Mouse (Mus musculus): ENCODE results near the gene Iqcb1.
A peak's percentile ranks its signal among the peaks of the same experiment; 100 is the strongest.
"Not testable (repeated sequence)": the region's sequence is repeated elsewhere in the genome, so short reads cannot be mapped to it uniquely, and the experiment has no call there.

Iqcb1 gene

DNA sequence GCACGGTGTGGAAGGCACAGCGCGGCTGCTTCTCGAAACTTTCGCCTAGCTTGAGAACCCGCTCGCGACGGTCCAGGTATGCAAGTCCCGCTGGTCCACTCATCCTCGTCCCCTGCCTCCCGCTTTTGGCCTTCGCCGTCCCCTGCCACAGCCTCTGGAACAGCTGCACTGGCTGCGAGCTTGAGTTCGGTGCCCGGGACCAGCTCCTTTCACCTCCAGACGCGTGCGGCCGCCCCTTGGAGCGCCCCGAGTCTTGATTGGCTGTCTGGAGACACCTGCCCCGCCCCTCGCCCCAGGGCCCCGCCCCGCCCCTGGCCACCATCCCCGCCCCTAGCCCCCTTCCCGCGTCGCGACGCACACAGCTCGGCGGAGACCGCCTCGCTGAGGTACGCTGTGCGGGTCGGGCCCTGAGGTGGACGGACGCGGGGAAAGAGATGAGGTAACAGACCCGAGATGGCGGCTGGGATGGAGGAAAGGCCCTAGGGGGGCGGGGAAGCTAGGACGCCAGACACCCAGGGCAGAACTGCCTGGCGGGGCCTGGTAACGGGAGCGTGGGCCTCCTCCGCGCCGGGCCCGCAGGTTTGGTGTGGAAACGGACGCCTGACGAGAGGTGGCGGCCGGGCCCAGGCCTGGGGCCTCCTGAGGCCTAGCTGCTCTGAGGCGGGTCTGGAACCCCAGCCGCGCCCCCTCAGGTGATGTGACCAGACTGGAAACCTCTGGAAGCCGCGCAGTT is at the start of gene Iqcb1:
Gene Iqcb1, plus strand, starts transcription at position 332 of the 733 bp plus-strand sequence.
- DNase-seq, result peak; percentile 82

DNA sequence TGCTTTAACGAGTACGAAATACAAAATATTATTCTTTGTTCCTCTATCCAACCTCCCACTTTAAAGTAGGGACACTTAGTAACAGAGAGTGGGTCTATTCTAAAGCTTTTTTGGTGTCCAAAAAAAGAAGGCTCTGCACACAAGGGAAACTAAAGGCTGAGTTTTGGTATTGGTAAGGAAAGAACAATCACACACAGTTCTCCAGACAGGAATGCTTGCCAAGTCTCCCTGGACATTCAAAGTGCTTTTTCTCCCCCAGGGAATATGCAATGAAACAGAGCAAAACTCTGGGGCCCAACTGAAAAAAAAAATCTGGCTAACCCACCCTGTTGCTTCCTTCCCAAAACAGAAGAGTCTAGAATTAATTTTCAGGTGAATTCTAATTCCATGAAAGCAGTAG is 44.0 kb upstream of the Iqcb1 start:
- no peak for DNase-seq

DNA sequence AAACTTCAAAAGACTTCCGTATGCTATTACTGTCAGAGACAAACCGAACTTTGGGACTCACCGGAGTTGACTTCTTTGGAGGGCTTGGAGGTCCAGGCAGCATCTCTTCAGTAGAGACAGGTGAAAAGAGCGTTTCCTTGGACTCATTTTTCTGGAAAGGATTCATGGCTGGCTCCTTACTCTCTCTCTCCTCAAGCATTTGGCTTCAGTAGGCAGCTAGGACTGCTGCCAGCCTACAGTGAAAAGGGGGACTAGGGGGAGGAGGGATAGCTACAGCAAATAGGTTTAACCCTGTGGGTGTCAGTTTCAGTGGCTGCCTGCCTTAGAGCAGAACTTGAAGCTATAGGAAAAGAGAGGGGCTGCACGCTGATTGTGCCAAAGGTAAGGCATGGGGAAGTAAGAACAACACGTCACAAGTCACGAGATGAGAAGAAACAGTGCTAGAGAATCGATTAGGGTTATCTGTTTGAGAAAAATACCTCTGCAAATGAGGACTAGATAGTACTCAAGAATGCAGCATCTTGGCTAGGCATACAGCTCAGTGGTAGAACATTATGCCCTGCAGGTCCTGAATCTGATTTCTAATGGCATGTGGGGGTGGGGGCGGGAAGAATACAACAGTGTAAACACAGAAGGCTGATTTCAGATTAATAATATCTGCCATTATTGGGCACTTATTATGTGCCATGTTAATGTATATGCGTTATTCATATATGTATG is 43.4 kb upstream of the Iqcb1 start, which contains the start of gene Slc15a2:
Gene Slc15a2, minus strand, starts transcription at position 369 of the 720 bp plus-strand sequence.
- DNase-seq, result no peak

DNA sequence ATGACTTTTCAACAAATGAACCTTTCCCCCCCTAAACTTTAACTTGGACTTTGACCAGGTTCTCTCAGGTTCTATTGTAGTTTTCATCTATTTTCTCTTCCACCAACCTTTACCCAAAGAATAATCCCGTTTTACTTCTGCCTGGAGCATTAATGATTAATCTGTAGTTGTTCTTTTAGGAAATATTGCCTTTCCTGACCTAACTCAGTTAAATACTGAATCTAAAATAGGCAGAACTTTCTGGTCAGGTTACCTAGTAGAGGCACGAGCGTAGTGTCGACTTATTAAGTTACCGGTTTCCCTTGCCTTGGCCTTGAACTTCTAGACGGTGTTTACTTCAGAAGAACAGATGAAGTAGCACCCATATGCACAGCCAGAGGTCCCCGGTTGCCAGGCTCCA is 41.7 kb upstream of the Iqcb1 start:
- DNase-seq, result no peak

DNA sequence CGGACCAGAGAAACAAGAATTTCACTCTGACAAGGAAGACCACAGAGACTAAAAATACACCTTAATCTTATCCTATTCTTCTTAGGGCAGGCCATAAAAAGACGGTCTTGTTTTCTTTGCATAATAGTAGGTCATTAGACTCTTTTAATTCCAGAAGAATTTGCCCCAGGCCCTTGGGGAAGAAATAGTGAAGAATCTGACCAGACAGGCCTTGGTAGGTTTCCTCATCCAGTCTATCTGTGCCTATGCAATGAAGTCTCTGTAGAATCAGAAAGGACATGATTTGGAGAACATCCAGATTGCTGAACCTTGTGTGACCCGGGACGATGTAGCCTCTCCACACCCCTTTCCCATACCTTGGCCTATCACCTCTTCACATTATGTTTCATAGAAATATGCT is 38.0 kb upstream of the Iqcb1 start:
- DNase-seq, result no peak

DNA sequence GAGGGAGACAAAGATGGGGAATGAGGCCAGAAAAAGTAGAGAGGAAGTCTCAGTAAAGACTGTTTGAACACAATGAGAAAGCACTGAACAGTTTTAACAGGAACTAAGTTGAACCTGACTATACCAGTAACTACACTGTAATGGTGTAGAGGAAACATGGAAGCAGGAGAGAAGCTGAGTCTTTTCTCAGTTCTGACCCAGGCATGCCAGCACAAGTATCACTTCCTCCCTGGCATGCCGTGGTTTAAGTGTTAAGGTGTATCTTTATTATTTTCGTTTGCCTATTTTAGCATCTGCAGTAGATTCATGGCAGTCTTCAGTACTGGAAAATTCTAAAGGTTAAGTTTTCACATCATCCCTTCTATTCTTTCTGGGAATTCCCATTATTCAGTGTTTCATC is 33.2 kb upstream of the Iqcb1 start:
- no peak for DNase-seq

DNA sequence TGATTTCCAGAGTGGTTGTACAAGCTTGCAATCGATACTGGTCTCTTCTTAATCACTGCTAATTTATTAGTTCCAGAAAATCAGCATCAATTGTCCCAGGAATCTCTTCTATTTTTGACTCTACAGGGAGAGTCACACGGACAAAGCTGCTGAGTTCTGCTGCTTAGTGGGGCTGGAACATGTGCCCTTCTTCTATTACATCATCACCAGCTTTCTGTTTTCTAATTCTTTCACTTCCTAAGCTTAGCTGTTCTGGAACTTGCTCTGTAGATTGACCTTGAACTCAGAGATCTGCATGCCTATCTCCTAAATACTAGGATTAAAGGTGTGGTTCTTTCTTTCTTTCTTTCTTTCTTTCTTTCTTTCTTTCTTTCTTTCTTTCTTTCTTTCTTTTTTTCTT is 29.9 kb upstream of the Iqcb1 start:
- no peak for DNase-seq

DNA sequence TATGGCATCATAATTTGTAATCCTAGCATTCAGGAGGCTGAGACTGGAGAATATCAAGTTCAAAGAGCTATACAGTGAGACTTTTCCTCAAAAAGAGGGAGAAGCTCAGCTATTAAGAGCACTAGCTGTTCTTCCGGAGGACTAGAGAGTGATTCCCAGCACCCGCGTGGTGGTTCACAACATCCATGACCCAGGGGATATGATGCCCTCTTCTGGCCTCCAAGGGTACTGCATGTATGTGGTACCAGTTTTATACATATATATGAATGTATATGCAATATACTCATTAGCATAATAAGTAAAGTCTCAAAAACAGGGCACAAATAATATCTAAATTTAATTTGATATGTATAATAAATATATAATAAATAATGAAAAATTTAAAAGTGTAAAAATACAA is 25.8 kb upstream of the Iqcb1 start:
- DNase-seq, result no peak

DNA sequence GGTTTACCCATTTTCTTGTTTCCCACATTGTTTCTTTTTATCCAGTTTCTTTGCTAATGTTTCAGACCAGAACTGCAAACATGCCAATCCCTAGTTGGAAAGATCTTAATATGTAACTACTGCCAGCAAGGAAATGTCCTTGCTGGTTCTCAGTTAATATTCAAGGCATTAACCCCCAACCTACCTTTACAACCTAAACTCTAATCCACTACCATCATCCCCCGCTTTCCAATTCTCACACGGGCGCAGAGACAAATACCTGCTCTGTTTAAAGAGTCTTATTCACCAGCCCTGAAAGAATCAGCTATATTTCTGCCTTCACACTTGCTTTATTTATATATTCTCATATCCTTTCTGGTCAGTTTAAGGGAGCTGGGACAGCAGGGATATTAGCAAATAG is 19.6 kb upstream of the Iqcb1 start:
- DNase-seq, result no peak

DNA sequence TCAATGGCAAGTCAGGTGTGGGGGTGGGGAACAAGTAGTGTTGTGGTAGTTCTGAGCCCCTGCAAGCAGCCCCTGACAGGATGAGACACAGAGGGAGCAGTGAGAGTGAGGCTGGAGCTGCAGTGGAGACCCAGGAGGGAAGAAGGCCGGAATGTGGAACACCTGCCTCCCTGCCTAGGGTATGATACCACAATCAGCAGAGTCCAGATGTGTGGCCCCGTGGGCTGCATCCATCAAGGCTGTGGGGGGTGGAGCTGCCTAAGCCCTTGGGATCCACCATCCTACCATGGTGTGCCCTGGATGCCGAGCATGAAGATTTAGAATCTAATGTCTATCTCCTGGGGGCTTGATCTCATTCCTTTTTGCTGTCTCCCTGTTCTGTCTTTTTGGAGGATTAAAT is 14.5 kb upstream of the Iqcb1 start:
- DNase-seq, result no peak

DNA sequence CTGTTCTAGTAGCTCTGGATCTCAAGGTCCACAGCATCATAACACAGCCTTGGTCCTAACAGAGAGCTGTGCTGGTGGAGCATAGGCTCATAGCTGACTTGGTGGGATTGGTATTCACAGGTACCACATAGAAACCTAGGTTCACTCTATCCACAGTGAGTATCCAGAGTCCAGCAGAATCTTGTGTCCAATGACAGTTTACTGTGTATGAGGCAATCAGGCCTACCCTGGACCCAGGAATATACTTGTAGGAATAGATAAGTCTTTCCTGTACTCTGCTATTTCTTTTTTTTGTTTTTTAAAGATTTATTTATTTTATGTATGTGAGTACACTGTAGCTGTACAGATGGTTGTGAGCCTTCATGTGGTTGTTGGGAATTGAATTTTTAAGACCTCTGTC is 11.3 kb upstream of the Iqcb1 start:
- no peak for DNase-seq

DNA sequence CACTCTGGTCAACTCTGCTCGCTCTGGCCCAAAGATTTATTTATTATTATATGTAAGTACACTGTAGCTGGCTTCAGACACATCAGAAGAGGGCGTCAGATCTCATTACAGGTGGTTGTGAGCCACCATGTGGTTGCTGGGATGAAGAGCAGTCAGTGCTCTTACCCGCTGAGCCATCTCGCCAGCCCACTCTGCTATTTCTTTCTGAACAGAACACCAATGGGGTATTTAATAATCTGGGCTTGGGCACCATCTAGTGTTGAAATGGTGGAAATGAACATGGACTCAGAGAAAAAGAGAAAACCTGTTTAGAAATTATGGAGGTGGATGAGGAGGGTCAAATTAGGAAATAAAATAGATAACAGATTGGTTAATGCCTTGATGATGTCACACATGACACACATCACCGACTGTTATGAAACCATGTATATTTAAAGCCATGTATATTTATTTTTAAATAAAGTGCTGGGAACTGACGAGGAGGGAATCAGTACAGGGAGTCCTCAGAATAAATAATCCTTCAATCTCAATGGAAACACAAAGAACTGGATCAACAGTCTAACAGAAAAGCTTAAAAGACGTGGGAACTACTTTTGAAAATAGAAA is 10.8 kb upstream of the Iqcb1 start:
- peak; percentile 61 for DNase-seq

DNA sequence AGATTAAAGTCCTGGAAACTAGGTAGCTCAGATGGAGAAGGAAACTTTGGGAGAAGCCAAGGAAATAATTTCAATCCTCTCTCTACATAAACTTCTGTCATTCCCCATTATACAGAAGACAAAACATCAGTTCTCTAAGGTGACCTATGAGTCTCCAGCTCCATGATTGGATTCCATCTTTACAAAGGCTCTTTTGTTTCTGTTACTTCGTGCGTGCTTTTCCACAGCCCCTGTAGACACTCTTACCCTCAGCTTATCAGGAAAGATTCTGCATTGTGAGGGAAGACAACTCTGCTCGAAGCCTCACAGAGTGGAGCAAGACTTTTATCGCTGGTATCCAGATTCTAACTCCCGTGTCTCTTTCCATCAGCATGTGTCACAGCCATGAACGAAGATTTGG is 8.2 kb upstream of the Iqcb1 start:
- DNase-seq, result no peak

DNA sequence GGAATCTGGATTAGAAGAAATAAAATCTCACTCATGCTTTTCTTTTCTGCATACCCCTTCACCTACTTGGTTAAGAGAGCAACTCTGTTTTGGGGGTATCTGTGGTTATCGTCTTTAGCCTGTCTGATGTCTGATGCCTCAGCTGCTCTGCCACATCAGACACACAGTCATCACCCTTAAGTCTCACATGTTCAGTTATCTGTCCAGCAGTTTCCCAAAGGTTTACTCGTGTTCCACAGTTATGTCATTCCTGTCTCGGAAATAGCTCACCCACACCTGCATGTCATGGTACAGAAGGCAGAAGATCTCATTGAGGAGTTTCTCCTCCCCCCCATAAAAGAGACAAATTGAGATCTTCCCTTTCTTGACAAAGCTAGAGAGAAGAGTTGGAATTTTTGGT is 7.4 kb upstream of the Iqcb1 start:
- DNase-seq, result no peak

DNA sequence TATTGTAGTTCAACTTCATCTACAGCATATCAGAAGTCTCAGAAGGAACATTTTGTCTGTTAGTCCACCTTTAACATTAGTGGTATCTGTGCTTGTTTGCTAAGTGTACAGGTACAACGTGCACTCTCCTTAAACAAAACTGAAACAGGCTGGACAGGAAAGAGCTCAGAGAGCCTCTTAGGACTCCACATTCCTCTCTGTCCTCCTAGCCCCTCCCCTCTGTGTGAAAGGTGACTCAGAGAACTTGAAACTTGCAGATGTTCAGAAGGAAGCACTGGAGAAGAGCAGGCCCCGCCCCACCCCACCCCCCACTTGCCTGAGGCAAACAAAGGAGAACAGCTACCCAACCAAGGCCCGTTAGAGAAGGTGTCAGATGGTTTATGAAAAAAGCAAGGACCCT is 6.7 kb upstream of the Iqcb1 start:
- DNase-seq, result no peak

DNA sequence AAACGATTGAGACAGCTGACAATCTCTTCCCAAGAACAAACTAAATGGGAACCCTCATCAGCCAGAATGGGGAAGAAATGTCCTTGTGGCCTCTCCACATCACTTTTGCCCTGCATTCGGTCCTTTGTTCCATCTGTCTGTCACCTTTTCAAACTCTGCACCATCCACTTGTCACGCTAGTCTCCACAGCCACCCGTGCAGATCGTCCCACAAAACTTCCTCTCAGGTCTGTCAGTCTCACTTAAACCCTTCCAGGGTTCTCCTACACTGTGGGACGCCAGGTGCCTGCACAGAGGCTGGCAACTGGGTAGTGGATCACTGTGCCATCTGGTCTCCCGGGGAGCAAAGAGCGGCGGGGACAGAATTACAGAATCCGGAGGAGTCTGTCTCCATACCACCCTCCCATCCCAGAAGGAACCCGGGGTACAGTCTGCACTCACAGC is 553 bp upstream of the Iqcb1 start:
- DNase-seq, result no peak

DNA sequence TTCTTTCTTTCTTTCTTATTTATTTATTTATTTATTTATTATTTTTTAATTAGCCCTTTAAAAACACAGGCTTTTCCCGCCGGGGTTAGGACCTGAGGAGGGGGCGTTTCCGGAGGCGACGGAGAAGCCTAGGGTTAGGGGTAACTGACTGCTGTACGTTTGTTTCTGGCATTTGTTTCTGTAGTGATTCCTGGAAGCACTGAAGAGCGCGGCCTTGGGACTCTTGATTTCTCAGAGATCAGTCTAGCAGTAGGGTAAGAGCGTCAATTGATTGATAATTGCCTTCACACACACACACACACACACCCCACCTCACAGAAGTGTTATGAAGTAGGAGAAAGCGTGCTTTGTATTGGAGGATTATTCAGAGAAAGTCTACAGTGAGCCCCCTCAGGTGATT is 635 bp downstream of the Iqcb1 start:
- no peak for DNase-seq

DNA sequence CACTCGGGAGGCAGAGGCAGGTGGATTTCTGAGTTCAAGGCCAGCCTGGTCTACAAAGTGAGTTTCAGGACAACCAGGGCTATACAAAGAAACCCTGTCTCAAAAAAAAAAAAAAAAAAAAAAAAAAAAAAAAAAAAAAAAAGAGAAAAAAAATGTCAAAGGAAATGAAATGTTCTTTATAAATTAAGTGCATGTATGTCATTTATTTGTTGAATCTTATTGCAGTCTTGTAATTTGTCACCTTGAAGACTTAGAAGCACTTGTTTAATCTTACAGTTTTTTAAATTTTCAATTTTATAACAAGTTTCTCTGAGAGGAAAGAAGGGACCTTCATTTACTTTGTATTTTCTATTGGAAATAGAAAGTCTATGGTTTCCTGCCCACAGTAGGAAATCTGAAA is 18.7 kb downstream of the Iqcb1 start:
- DNase-seq, result not testable (repeated sequence)

DNA sequence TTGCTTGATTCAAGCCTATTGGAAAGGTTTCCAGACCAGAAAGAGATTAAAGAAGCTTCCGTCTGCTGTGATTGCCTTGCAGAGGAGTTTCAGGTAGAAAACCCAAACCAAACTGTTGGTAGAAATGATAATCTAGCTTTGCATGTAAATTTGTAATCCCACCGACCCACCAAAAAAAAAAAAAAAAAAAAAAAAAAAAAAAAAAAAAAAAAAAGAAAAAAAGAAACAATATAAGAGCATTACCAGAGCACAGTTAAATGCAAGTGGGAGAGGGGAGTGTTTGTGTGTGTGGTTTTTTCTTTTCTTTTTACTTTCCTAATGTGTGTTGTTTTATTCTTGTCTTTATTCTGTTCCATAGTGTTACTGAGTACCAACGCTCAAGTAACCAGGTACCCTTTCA is 23.0 kb downstream of the Iqcb1 start:
- DNase-seq, result no peak

DNA sequence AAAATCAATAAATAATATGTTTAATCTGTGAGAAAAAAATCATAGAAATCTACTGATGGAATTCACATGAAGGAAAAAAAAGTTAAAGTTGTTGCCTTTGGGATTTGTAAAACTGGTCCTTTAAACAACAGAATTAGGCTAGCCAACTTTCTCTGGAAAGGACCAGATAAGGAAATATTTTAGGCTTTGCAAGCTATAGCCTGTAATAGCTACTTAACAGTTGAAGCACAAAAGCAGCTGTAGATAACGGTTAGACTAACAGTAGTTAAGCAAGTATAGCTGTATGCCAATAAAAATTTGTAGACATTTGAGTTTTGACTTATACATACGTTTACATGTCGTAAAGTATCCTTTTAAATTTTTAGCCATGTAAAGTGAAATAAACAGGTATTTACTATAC is 35.4 kb downstream of the Iqcb1 start:
- DNase-seq, result no peak

DNA sequence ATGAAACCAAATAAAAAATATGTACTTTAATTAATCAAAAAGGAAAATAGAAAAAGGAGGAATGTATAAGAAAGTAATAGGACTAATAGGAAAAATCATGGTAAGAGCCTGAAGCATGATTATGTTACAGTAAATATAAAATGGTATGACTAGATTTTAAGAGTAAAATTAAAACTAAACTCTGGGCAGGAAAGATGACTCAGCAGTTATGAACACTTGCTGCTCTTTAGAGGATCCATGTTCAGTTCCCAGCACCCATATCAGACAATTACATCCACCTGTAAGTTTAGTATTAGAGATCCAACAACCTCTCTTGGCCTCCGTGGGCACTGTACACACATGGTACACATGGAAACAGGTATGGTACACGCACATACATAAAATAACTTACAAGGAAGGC is 41.3 kb downstream of the Iqcb1 start:
- no peak for DNase-seq

DNA sequence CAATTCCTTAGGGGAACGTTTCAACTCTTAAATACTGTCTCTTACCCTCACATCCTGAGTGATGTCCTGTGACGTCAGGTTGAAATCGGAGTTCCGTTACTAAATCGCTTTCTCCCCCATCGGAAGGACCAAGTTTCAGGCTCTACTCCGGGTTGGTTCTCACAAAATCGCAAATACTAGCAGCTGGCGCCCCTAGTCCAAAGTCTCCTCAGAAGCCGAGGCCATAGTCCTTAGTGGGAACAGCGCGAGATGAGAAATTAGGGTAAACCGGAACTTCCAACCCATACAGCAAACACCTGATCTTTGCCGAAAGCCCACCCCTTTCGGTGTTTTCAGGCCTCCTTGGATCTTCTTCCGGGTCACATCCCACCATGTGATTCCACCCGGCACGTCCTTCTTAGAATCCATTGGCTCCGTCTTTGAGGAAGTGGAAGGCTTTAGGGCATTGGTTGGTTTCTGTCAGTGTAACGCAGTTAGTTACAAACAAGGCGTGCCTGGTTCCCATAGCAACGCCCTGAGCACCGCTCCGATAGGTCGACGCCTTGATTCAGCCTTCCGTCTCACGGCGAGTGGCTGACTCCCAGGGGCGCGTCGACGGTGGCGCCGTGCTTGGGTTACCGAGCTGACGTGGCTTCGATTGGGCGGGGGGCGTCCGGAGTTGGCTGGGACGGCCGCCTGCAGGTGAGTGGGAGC is 46.5 kb downstream of the Iqcb1 start, which contains the start of the genes Eaf2 and Golgb1:
Gene Eaf2, minus strand, starts transcription at position 421 of the 693 bp plus-strand sequence.
Gene Golgb1, plus strand, starts transcription at position 558 of the 693 bp plus-strand sequence.
- peak; percentile 99 for DNase-seq

DNA sequence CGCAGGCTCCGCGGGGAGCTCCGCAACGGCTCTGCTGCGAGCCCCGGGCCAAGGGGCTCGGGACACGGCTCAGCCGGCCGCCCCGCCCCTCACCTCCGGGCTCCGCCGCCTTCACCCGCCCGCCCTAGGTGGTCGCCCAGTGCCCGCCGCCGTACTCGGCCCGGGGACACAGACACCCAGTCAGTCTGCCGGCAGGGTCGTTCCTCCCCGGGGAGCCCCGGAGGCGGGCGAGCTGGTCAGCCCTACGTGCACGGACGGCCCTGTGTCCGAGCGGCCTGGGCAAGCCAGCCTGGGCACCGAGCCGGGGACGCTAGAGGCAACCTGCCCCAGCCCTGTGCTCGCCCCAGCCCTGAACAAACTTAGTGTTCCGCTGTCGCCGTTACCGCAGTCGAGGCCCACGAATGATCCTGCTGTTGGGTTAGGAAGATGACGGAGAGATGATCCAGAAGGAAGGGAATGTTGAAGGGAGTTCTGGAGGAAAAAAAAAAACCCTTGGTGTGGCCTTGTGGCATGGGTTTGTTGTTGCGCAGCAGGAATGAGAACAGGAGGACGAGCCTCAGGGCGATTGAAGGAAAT is 47.2 kb downstream of the Iqcb1 start:
- DNase-seq, result no peak
